ENCODE assay signal across 8 mouse cellular contexts in genomic region chr11:120233441-120234135, GRCm38 (mm10). TPM values are rescaled to one million over a fixed set of nuclear protein-coding genes. Genes with fewer than 3 reads are reported as not detected.
A peak's percentile ranks its signal among the peaks of the same experiment; 100 is the strongest.
DNase-seq lines count a peak whose midpoint lies in the region; ATAC-seq and TF ChIP-seq lines count a peak whose summit lies in the region.

No protein-coding gene starts in this region.

- H3K4me2 ChIP-seq in heart, embryonic 11.5 days, result peak overlapping the region; percentile 100
- H3K4me2 ChIP-seq in midbrain, embryonic 15.5 days, result peak overlapping the region; percentile 88

- intact Hi-C loops in left cerebral cortex, postnatal 4 days (cut with DNase I), result loop anchor here (5.0 kb wide), 1 partner anchor 74 kb away; no protein-coding TSS in a partner anchor

- H3K4me3 ChIP-seq in thymus, adult 2 months (ENCODE audit: control insufficient read depth, insufficient read depth, low read length), result peak overlapping the region; percentile 83
- peak overlapping the region; percentile 78 for H3K4me3 ChIP-seq in heart, embryonic 11.5 days (ENCODE audit: low read depth, low read length)
- H3K4me3 ChIP-seq in midbrain, embryonic 15.5 days, result peak overlapping the region; percentile 92

- ATAC-seq in CD4-positive, CD25-positive, alpha-beta regulatory T cell, adult 4 months, result no peak
- ATAC-seq in heart, embryonic 11.5 days (replicated peaks; ENCODE audit: insufficient number of reproducible peaks, low FRiP score, low TSS enrichment), result no peak
- ATAC-seq in midbrain, embryonic 15.5 days (replicated peaks), result no peak

- no peaks in the 10 kb centered on the region for H3K36me3 ChIP-seq in thymus, adult 2 months (ENCODE audit: control insufficient read depth, insufficient read depth, low read length)
- H3K36me3 ChIP-seq in heart, embryonic 11.5 days (ENCODE audit: control insufficient read depth, insufficient read depth, low read length), result no peaks in the 10 kb centered on the region
- H3K36me3 ChIP-seq in midbrain, embryonic 15.5 days (replicated peaks), result no peaks in the 10 kb centered on the region

- TF ChIP-seq POLR2A in thymus, adult 2 months (IDR thresholded peaks at IDR 0.05; ENCODE audit: control insufficient read depth, extremely low read depth, insufficient read depth, low read length, poor library complexity), result no peak

- H3K9me3 ChIP-seq in heart, embryonic 11.5 days (replicated peaks; ENCODE audit: control insufficient read depth, low read length), result no peaks in the 10 kb centered on the region
- no peaks in the 10 kb centered on the region for H3K9me3 ChIP-seq in midbrain, embryonic 15.5 days

- TF ChIP-seq CTCF in thymus, adult 2 months (IDR thresholded peaks at IDR 0.05; ENCODE audit: borderline replicate concordance, control insufficient read depth, extremely low read depth, insufficient read depth, low read length, poor library complexity), result no peak

- H3K27me3 ChIP-seq in thymus, adult 2 months (ENCODE audit: control insufficient read depth, insufficient read depth, low read length), result no peaks in the 10 kb centered on the region; the same call in 1 of the 2 replicates
- peaks cover 5% of the 10 kb centered on the region for H3K27me3 ChIP-seq in heart, embryonic 11.5 days (ENCODE audit: control insufficient read depth, insufficient read depth, low read length)
- H3K27me3 ChIP-seq in midbrain, embryonic 15.5 days (replicated peaks), result no peaks in the 10 kb centered on the region

- peak overlapping the region; percentile 100 for H3K9ac ChIP-seq in heart, embryonic 11.5 days (ENCODE audit: low read depth, low read length)
- H3K9ac ChIP-seq in midbrain, embryonic 15.5 days, result peak overlapping the region; percentile 99

- peaks cover 51% of the 10 kb centered on the region for H3K4me1 ChIP-seq in thymus, adult 2 months (replicated peaks; ENCODE audit: control insufficient read depth, insufficient read depth, low read length)
- H3K4me1 ChIP-seq in heart, embryonic 11.5 days (ENCODE audit: control insufficient read depth, insufficient read depth, low read length), result peaks cover 20% of the 10 kb centered on the region
- peaks cover 26% of the 10 kb centered on the region for H3K4me1 ChIP-seq in midbrain, embryonic 15.5 days

- H3K27ac ChIP-seq in thymus, adult 2 months (ENCODE audit: control insufficient read depth, insufficient read depth, low read length), result no peak overlapping the region
- peak overlapping the region; percentile 74 for H3K27ac ChIP-seq in heart, embryonic 11.5 days (ENCODE audit: low read depth, low read length)
- peak overlapping the region; percentile 99 for H3K27ac ChIP-seq in midbrain, embryonic 15.5 days

- under 1% methylated on average over 51 of the region's 51 CpGs for WGBS in thymus, adult 2 months
- under 1% methylated on average over 51 of the region's 51 CpGs for WGBS in heart, embryonic 11.5 days (ENCODE audit: insufficient replicate concordance)
- under 1% methylated on average over 51 of the region's 51 CpGs for WGBS in midbrain, embryonic 15.5 days

- peak; percentile 22 for DNase-seq in CD4-positive, CD25-positive, alpha-beta regulatory T cell, adult 2 months (ENCODE audit: low read depth, low spot score)
- peak; percentile 33 for DNase-seq in thymus, adult 2 months
- no peak for DNase-seq in thymus, adult 18-20 months
- DNase-seq in left cerebral cortex, postnatal 4 days, result peak; percentile 67
- peak; percentile 60 for DNase-seq in thymus, postnatal 4 days

RNA-seq across cellular contexts. Expression of gene Bahcc1, which starts 0.8 kb away (rescaled TPM):
- not detected for polyA plus RNA-seq in CD4-positive, CD25-positive, alpha-beta regulatory T cell, adult 4 months (2017; shearing (Covaris generic))
- polyA plus RNA-seq in thymus, adult 2 months (2012; rRNA removed), result 11.0 and 15.1 TPM in 2 replicates
- 7.0 and 9.1 TPM in 2 replicates for polyA plus RNA-seq in heart, embryonic 11.5 days (2014; fragmentation: Nextera tagmentation; extraction: Ambion mirVana)
- 10 to 100 TPM; 36.5 to 39.5 TPM for total RNA-seq in left cerebral cortex, postnatal 4 days (2021)
- 16.2 and 16.7 TPM in 2 replicates for polyA plus RNA-seq in midbrain, embryonic 15.5 days (2015; fragmentation: Nextera tagmentation; extraction: Ambion mirVana)

Comparison
In these comparisons a context has a peak if more than half of its experiments do, and no peak if none do; other contexts are left out.
1. DNase-seq: peak in CD4-positive, CD25-positive, alpha-beta regulatory T cell, adult 2 months (single experiment), thymus, adult 2 months (single experiment), left cerebral cortex, postnatal 4 days (single experiment) and thymus, postnatal 4 days (single experiment); none in thymus, adult 18-20 months (0 of 2).
2. Peak in every context shown above with its lines, with median percentiles within 50 percentile points of each other: H3K4me3 ChIP-seq.